Mouse (Mus musculus): ENCODE data around the gene Cd55b.
"Not testable (repeated sequence)": the region's sequence is repeated elsewhere in the genome, so short reads cannot be mapped to it uniquely, and the experiment has no call there.

Cd55b gene

DNA sequence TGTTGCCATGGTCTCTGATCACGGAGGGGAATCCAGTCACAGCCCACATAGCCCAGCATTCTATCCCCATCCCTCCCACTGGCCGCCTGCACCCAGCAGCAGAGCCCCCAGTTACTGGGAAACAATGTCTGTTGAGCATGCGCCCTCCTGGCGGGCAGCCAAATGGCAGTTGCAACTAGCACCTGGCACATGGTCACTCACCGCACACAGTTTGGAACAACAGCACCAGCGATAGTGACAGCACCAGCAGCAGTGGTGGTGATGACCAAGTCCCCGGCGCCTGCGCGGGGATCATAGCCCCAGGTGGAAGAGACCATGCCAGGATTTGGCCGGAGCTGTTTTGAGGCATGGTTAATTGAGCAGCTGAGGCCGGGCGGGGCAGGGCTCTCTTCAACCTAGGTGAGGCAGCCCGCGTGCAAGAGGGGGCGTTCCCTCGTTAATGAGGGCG lies at the start of gene Cd55b:
TSS of gene Cd55b (minus strand) at position 346 of the 448 bp plus-strand sequence.
- no peak for DNase-seq (ENCODE audit: extremely low read depth, low read depth, low spot score)

DNA sequence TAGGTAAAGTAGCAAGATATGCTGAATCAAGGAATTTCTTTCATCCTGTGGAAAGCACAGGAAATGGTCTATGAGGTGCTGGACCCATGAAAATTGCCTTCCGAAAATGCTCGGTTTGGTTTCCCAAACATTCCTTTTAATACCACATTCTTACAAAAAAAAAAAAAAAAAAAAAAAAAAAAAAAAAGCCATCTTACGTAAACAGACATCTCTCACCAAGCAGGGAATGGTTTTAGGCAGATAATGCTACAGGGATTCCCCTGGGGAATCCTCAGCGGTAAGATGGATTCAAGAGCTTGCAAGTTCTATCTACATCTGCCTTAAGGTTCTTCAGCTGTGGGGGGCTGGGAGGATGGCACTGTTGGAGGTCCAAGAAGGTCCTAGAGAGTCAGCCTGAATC lies 47.3 kb upstream of the Cd55b start:
- no peak for DNase-seq (ENCODE audit: extremely low read depth, low read depth, low spot score)

DNA sequence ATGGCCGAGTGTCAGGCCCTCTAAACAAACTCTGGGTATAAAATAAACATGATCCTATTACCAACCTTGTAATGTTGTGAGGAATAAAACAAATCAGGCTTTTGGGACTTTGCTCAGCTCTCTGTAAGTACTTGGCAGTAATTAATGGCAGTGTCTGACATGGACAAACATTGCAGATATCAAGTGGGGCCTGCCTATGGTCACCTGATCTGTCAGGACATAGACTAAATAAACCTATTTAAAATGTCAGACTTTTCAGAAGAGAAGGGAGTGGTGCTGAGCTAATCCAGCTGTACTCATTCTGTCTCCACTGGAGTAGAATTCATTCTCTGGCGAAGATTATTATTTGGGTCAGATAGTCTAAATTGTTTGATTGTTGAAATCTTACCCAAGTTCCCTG lies 44.6 kb upstream of the Cd55b start:
- no peak for DNase-seq (ENCODE audit: extremely low read depth, low read depth, low spot score)

DNA sequence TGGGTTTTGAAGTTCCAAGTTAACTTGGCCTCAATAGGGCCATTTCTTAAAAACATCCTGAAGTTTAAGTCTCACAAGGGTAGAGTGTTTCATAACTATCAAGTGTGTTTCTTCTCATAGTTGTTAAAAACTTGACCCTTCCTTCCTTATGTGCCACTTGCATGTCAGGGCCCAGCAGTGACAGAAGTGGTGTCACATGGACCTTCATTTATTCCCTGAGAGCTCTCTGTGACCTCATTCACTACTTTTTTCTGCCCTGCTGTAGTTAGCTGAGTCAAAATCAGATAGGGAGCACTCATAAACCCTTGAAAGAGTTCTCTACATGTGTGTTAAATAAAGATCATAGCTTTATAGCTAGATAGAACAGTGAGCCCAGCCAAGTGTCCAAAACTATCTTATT lies 41.4 kb upstream of the Cd55b start:
- DNase-seq (ENCODE audit: extremely low read depth, low read depth, low spot score) = no peak

DNA sequence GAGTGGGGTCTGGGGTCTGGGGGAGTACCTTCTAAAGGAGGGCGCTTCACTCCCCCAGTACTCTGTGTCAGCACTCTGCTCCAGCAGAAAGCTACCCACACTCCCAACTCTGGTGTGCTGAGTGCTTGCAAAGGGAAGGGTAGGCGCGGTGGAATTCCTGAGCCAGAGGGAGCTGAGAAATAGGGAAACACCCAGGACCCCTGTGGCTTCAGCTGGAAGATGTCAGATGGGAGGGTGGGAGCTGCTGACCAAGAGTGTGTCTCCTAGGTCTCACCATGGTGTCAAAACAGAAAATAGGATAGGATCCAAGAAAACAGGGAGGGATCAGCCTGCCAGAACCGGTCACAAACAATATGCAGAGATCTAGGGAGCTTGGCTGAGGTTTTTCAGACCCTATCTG lies 40.1 kb upstream of the Cd55b start:
- DNase-seq (ENCODE audit: extremely low read depth, low read depth, low spot score) = no peak

DNA sequence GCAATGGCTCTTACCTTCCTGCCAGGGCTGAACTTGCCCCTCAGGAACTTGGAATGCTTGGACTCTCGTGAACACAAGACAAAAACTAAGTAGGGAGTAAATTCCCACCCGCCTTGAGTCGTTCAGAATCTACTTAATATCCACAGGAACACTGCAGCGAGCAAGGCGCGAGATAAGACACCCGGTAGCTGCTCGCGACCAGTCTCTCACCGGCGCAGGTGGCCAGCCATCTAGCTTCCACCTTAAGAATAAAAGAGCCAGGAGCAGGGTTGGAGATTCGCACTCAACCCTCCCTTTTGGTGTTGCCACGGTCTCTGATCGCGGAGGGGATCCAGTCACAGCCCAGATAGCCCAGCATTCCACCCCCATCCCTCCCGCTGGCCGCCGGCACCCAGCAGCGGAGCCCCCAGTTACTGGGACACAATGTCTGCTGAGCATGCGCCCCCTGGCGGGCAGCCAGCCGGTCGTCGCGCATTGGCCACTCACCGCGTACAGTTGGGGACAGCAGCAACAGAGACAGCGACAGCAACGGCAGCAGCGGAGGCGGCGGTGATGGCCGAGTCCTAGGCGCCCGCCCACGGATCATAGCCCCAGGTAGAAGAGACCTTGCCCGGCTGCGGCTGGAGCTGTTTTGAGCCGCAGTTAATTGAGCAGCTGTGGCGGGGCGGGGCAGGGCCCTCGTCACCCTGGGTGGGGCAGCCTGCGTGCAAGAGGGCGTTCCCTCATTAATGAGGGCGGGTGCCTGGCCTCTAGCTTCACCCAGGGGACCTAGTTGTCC lies 39.5 kb upstream of the Cd55b start, which contains the start of gene Cd55:
TSS of gene Cd55 (minus strand) at position 661 of the 778 bp plus-strand sequence.
- DNase-seq (ENCODE audit: extremely low read depth, low read depth, low spot score) = peak; percentile 37

DNA sequence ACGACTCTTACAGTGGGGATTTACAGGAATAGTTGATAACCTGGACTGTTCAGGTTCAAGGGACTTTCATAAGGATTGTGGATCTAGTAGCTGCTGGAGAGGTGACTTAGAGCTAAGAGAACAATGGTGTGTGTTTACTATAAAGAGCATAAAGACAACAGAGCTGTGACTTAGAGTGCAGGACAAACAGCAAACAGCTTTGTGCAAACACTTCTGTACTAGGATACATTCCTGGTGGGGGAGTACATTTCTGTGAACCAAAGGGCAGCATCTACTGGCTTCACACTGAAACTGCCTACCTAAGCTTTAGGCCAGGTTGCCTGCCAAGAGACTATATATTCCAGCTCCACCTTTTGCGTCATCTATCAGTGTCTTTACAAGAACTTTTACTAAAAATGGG lies 32.3 kb upstream of the Cd55b start:
- no peak for DNase-seq (ENCODE audit: extremely low read depth, low read depth, low spot score)

DNA sequence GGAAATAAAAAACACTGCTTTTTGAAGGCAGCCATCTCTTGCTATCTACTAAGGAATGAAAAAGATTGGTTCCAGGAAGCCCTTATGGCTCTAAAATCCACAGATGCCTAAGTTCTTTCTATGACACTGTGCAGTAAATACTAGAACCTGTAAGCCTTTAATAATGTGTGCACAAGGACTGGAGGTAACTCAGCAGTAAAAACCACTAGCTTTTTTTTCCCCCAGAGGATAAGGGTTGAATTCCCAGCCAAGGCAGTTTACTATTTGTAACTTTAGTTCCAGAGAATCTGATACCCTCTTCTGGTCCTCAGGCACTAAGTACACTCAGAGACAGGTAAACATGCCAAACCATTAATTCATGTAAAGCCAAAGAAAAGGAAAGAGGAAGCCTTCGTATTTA lies 20.1 kb upstream of the Cd55b start:
- not testable (repeated sequence) for DNase-seq (ENCODE audit: extremely low read depth, low read depth, low spot score)

DNA sequence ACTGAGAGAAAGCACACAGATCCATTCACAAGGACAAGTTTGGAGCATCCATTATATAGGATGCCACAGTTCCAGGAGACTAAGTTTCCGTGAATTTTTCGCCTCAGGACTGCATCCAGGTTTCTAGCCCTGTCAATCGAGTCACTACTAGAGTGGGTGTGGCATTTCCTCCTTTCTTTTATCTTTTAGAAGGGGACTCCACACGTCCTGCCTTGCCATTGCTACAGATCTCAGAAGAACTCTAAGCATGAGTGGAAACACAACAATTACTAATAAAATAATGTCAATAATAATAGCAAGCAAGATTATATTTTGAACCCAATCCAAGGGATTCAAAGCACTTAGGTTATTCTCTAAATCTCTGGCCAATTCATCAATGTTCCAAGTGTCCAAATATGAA lies 8.1 kb upstream of the Cd55b start:
- no peak for DNase-seq (ENCODE audit: extremely low read depth, low read depth, low spot score)

DNA sequence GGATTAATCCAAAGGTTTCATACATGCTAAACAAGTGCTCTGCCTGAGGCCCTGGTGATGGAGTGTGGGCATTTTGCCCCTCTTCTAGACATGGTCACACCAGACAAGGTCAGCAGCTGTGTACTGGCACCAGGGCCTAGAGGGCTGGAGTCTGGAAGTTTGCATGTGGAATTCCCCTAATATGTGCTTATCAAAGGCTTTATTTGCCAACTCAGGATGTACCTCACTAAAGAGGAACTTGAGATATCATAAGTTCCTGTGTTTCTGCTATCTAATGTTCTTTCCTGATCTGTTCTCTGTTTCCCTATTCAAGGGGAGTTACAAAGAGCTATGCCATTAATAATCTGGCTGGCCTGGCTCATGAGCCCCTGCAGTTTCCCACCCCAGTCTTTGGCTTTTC lies 5.9 kb upstream of the Cd55b start:
- DNase-seq (ENCODE audit: extremely low read depth, low read depth, low spot score) = not testable (repeated sequence)

DNA sequence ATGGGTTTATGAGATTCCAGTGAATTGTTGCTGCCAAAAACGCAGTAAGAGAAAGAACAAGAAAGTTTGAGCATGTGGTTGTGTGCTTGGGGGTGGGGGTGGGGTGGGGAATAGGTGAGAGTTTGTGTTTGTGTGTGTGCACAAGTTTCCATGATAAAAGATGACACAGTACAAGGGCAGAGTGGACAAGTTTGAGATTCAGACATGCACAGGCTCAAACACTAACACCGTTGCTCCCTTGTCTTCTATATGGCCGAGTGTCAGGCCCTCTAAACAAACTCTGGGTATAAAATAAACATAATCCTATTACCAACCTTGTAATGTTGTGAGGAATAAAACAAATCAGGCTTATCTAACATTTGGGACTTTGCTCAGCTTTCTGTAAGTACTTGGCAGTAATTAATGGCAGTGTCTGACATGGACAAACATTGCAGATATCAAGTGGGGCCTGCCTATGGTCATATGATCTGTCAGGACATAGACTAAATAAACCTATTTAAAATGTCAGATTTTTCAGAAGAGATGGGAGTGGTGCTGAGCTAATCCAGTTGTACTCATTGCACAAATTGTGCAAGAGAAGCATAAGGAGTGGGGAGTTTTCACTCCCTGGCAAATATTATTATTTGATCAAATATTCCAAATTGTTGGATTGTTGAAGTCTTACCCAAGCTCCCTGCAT lies 4.5 kb upstream of the Cd55b start:
- not testable (repeated sequence) for DNase-seq (ENCODE audit: extremely low read depth, low read depth, low spot score)

DNA sequence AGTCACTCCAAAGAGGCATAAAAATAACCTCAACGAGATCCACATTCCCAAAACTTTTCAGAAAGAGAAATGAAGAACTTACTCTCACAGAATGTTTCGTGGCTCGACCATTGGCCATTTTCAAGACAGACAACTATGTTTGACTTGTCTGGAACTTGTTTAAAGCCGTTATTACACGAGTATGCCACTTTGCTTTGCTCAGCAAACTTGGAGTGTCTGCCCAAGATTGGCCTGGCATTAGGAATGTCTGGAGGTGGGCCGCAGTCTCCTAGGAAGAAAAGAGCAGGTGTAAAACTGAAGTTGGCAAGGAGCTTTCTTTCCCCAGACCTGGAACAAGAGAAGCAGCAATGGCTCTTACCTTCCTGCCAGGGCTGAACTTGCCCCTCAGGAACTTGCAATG lies 776 bp downstream of the Cd55b start:
- DNase-seq (ENCODE audit: extremely low read depth, low read depth, low spot score) = not testable (repeated sequence)

DNA sequence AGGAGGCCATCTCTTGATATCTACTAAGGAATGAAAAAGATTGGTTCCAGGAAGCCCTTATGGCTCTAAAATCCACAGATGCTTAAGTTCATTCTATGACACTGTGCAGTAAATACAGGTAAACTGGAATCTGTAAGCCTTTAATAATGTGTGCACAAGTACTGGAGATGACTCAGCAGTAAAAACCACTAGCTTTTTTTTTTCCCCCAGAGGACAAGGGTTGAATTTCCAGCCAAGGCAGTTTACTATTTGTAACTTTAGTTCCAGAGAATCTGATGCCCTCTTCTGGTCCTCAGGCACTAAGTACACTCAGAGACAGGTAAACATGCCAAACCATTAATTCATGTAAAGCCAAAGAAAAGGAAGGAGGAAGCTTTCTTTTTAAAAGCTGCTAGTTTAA lies 25.7 kb downstream of the Cd55b start:
- DNase-seq (ENCODE audit: extremely low read depth, low read depth, low spot score) = not testable (repeated sequence)

DNA sequence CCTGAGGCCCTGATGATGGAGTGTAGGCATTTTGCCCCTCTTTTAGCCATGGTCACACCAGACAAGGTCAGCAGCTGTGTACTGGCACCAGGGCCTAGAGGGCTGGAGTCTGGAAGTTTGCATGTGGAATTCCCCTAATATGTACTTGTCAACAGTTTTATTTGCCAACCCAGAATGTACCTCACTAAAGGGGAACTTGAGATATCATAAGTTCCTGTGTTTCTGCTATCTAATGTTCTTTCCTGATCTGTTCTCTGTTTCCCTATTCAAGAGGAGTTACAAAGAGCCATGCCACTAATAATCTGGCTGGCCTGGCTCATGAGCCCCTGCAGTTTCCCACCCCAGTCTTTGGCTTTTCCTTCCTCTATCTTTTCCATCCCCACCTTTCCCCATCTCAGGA lies 35.5 kb downstream of the Cd55b start:
- DNase-seq (ENCODE audit: extremely low read depth, low read depth, low spot score) = not testable (repeated sequence)

DNA sequence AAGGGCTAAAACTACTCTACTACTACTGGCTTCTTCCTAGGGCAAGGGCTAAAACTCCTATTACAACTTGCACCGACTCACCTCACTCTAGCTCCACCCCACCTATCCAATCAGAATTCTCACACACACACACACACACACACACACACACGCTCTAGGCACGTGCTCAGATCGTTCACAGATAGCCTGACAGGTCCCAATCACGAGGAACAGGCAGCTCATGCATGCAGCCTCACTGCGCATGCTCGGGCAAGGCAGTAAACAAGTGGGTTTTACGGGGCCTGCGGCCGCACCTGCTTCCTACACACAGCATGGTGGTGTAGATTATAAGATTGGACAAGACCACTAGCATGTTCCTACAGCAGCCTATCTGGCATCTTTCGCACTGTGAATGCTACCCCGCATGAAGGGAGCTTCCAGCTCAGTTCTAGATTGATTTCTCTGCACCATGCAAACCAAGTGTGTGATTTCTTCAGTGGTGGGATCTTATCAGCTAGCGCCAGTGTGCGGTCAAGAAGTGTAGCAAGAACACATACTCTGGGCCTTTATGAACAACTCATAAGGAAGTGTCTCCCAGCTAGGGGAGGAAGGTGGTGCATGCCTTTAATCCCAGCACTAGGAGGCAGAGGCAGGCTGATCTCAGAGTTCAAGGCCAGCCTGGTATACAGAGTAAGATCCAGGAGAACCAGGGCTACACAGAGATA lies 44.9 kb downstream of the Cd55b start:
- DNase-seq (ENCODE audit: extremely low read depth, low read depth, low spot score) = no peak

DNA sequence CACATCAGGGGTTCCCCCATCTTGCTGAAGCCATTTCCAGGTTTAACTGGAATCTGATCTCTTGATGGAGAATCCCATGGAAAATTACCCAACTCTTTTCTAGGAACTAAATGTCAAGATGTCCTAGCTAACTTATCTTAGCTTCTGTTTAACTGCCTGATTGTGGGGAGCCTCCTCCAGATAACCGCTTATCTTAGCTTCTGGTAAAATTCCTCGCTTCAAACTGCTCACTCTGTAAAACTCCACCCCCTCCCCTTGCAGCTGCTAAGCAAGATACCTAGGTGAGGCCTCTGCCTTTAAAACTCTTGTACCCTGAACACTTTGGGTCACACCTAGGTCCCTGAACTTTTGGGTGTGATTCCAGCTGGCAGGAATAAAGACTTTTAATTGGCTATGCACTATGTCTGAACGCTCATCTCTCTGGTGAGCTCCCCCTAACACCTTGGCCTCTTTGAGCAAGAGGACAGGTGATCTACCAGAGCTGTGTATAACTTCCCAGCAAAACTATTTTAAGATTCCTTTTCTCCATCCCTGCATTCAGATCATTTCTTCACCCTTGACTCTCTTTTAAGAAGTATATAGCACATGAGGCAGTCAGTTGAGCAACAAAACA lies 48.5 kb downstream of the Cd55b start:
- no peak for DNase-seq (ENCODE audit: extremely low read depth, low read depth, low spot score)

DNA sequence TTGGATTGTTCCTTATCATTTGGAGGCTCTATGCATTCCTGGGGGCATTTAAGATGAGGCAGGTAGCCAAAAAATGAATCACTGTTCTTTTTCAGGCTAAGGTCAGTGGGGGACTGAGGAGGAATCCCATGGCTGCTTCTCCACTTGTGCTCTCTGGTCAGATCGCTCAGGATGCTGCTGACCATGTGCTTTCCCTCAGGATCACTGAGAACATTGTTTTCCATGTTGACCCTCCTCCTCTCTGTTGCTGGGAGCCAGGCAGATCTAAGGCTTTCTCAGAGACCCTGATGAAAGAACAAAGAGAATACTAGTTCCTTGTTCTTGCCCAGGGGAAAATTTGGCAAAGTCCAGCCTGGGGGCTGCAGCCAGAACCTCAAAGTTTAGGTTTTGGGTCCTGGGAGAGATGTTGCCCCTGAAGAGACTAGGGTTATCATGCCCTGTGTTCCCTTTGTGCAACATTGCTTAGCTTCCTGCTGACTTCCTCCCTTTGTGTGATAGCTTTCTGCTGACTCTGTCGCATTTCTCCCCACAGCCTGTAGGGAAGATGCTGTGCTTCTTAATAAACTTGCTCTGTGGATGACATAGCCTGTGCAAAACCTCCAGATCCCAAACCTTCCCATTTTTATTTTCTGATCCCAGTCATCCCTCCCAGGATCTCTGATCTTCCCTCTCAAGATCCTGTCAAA lies 49.3 kb downstream of the Cd55b start:
- DNase-seq (ENCODE audit: extremely low read depth, low read depth, low spot score) = no peak

DNA sequence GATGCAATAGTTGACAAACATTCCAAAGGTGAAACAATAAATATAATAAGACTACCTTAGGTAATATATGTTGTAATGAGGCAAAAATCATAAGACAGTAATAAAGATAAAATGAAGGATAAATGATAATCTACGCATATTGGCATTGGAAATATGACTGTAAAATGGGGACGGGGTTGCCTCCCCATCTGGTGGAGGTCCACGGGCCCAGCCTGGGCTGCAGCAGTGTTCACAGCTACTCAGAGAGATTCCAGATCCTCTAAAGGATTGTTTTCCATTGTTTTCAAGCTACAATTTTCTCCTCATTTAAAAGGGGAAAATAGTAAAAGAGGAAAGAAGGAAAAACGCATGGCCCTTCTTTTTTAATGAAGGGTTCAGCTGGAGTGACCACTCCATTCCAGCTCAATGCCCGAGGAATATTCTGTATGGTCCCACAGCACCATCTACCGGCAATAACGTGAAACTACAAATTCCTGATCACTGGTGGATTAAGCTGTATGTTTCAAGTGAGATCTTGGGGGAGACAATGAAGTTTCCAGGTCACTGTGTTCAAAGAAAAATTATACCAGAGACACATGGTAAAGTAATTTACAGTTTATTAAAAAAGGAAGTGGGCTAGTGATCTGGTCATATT lies 50.8 kb downstream of the Cd55b start:
- DNase-seq (ENCODE audit: extremely low read depth, low read depth, low spot score) = no peak

DNA sequence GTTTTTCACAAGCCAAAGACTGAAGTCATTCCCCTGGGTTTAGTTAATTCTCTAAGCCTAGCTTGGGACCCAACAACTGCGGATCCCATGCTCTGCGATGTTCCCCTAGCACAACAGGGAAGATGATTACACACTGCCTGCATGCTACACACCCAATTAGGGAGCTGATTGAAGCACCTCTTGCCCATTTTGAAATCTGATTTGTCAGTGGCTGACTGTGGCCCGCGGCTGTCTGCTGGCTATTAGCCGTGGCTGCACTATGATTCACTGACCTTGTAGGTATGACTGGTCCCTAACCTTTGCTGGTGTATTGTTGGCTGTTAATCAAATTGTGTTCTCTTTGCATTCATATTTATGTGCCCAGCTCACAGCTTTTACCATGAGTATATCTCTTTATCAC lies 51.5 kb downstream of the Cd55b start:
- no peak for DNase-seq (ENCODE audit: extremely low read depth, low read depth, low spot score)

DNA sequence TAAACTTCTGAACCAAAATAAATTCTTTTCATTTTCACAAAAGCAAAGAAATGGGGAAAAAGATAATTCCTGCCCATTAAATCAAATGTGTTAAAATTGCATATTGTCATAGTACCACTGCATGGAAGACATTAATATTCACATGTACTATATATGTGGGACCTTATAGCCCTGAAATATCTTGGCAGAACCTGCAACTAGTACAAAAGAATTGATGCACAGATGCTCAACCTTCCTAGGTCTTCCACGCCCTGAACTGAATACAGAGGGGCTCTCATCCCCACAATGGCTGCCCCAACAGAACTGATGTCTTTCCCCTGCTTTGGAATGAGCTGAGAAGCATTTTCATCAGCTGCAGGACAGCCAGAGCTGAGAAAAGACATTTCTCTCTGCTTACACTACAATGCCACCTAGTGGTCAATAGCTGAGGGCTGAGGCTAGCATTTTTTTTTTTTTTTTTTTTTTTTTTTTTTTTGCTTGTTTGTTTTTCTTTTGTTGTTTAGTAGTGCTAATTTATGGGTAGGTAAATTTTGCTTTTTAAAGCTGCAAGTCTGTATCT lies 72.7 kb downstream of the Cd55b start:
- no peak for DNase-seq (ENCODE audit: extremely low read depth, low read depth, low spot score)

Data from fat pad, adult 2 months (tissue).